Mouse (Mus musculus): ENCODE data around the gene Sap30. TPM values are rescaled to one million over a fixed set of nuclear protein-coding genes. Genes with fewer than 3 reads are reported as not detected.

Sap30 gene
- polyA plus RNA-seq, 1 experiment = 20.5 TPM

DNA sequence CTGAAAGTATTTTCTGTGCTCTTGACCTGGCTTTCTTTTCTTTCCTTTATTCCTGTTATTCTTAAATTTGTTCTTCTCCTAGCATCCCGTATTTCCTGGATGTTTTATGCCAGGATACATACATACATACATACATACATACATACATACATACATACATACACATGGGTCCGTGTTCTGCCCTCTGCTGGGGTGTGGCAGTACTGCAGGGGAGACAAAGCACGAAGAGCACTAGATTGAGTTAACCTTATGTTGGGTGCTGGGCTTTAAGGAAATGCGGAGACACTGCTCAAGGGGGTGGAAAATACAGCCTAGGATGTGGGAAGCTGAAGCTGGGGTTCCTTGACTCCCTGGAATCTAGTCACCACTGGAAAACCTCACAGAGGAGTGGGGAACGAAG is 16.0 kb upstream of the Sap30 start:
- H3K79me2 ChIP-seq (ENCODE audit: control insufficient read depth, insufficient read depth) = no peaks in the 10 kb centered on the region
- H3K27me3 ChIP-seq (ENCODE audit: control insufficient read depth, insufficient read depth, insufficient read length) = no peaks in the 10 kb centered on the region
- no peak for TF ChIP-seq MYOG (IDR thresholded peaks at IDR 0.05; ENCODE audit: control insufficient read depth, extremely low read depth, insufficient read length)
- no peak for TF ChIP-seq MAX (IDR thresholded peaks at IDR 0.05)
- no peak for TF ChIP-seq FOSL1 (IDR thresholded peaks at IDR 0.05; ENCODE audit: insufficient read depth, low read length, poor library complexity, severe bottlenecking)
- TF ChIP-seq CTCF (IDR thresholded peaks at IDR 0.05; ENCODE audit: control insufficient read depth, insufficient read depth, insufficient read length) = no peak
- TF ChIP-seq MYOD1 (IDR thresholded peaks at IDR 0.05; ENCODE audit: control insufficient read depth, insufficient read length, low read depth) = no peak
- TF ChIP-seq USF1 (IDR thresholded peaks at IDR 0.05; ENCODE audit: low read depth) = no peak
- TF ChIP-seq CEBPB (IDR thresholded peaks at IDR 0.05; ENCODE audit: low read depth) = no peak
- H3ac ChIP-seq (ENCODE audit: control insufficient read depth, insufficient read length, low read depth) = no peak overlapping the region
- H3K79me3 ChIP-seq (ENCODE audit: low read depth) = no peaks in the 10 kb centered on the region
- H3K36me3 ChIP-seq (ENCODE audit: control insufficient read depth, insufficient read depth) = no peaks in the 10 kb centered on the region
- H3K4me3 ChIP-seq (ENCODE audit: insufficient read depth, poor library complexity, severe bottlenecking) = no peak overlapping the region

- Histone ChIP-seq H3K36me3 (ENCODE audit: control insufficient read depth, insufficient read depth) (no peaks in the 10 kb centered on the region), H3K4me3 (ENCODE audit: insufficient read depth, poor library complexity, severe bottlenecking) (no peak overlapping the region), H3K79me2 (ENCODE audit: control insufficient read depth, insufficient read depth) (no peaks in the 10 kb centered on the region), H3ac (ENCODE audit: control insufficient read depth, insufficient read length, low read depth) (no peak overlapping the region), H3K27me3 (ENCODE audit: control insufficient read depth, insufficient read depth, insufficient read length) (no peaks in the 10 kb centered on the region), H3K79me3 (ENCODE audit: low read depth) (no peaks in the 10 kb centered on the region)
- TF ChIP-seq MYOD1 (IDR thresholded peaks at IDR 0.05; ENCODE audit: control insufficient read depth, insufficient read length, low read depth) (no peak), MYOG (IDR thresholded peaks at IDR 0.05; ENCODE audit: control insufficient read depth, extremely low read depth, insufficient read length) (no peak), FOSL1 (IDR thresholded peaks at IDR 0.05; ENCODE audit: insufficient read depth, low read length, poor library complexity, severe bottlenecking) (no peak), CEBPB (IDR thresholded peaks at IDR 0.05; ENCODE audit: low read depth) (no peak), USF1 (IDR thresholded peaks at IDR 0.05; ENCODE audit: low read depth) (no peak), CTCF (IDR thresholded peaks at IDR 0.05; ENCODE audit: control insufficient read depth, insufficient read depth, insufficient read length) (no peak), MAX (IDR thresholded peaks at IDR 0.05) (no peak)
Observed at GRCm38 (mm10) chr8:57498847-57499511, 11.3 kb upstream of the Sap30 start.

DNA sequence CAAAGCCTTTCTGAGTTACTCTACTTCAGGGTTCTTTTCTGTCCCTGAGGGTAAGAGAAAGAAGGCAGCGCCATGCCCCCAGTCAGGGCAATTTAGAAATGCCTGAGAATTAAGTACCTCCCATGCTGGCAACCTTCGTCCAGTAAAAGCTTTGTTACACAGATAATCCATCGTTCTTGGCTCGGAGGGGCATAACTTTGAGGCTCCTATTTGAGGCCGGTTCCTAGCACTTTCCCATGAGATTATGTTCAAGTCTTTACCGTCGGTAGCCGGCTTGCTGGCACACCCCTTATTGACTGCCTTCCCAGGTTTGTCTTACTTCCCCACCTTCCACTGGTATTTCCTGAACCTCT is 10.8 kb upstream of the Sap30 start:
- TF ChIP-seq MAX (IDR thresholded peaks at IDR 0.05) = no peak
- no peak for TF ChIP-seq USF1 (IDR thresholded peaks at IDR 0.05; ENCODE audit: low read depth)
- no peak for TF ChIP-seq CEBPB (IDR thresholded peaks at IDR 0.05; ENCODE audit: low read depth)
- no peak for TF ChIP-seq CTCF (IDR thresholded peaks at IDR 0.05; ENCODE audit: control insufficient read depth, insufficient read depth, insufficient read length)
- no peak for TF ChIP-seq MYOG (IDR thresholded peaks at IDR 0.05; ENCODE audit: control insufficient read depth, extremely low read depth, insufficient read length)
- no peak for TF ChIP-seq FOSL1 (IDR thresholded peaks at IDR 0.05; ENCODE audit: insufficient read depth, low read length, poor library complexity, severe bottlenecking)
- TF ChIP-seq MYOD1 (IDR thresholded peaks at IDR 0.05; ENCODE audit: control insufficient read depth, insufficient read length, low read depth) = no peak
- no peaks in the 10 kb centered on the region for H3K36me3 ChIP-seq (ENCODE audit: control insufficient read depth, insufficient read depth)
- no peaks in the 10 kb centered on the region for H3K79me2 ChIP-seq (ENCODE audit: control insufficient read depth, insufficient read depth)
- no peak overlapping the region for H3K4me3 ChIP-seq (ENCODE audit: insufficient read depth, poor library complexity, severe bottlenecking)
- no peak overlapping the region for H3ac ChIP-seq (ENCODE audit: control insufficient read depth, insufficient read length, low read depth)
- no peaks in the 10 kb centered on the region for H3K79me3 ChIP-seq (ENCODE audit: low read depth)
- no peaks in the 10 kb centered on the region for H3K27me3 ChIP-seq (ENCODE audit: control insufficient read depth, insufficient read depth, insufficient read length)

DNA sequence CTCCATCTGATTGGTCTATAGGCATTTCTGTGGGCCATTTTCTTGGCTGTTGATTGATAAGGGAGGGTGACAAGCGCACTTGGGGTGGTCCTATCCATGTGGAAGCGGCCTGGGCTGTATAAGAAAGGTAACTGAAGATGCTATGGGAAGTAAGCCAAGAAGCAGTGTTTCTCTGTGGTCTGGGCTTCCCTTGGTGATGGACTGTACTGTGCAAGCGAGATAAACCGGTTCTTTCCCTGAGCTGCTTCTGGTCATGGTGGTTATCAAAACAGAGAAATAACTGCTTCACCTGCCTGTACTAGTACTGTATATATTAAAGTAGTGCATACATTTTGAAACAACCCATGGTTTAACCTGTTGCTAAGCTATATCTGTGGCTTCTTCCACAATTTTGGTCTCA is 4.2 kb upstream of the Sap30 start:
- Histone ChIP-seq H3K4me3 (ENCODE audit: insufficient read depth, poor library complexity, severe bottlenecking) (no peak overlapping the region), H3K27me3 (ENCODE audit: control insufficient read depth, insufficient read depth, insufficient read length) (no peaks in the 10 kb centered on the region), H3K79me2 (ENCODE audit: control insufficient read depth, insufficient read depth) (peaks cover 6% of the 10 kb centered on the region), H3ac (ENCODE audit: control insufficient read depth, insufficient read length, low read depth) (no peak overlapping the region), H3K79me3 (ENCODE audit: low read depth) (peaks cover 3% of the 10 kb centered on the region), H3K36me3 (ENCODE audit: control insufficient read depth, insufficient read depth) (no peaks in the 10 kb centered on the region)
- no peak for TF ChIP-seq CTCF (IDR thresholded peaks at IDR 0.05; ENCODE audit: control insufficient read depth, insufficient read depth, insufficient read length)
- no peak for TF ChIP-seq MYOG (IDR thresholded peaks at IDR 0.05; ENCODE audit: control insufficient read depth, extremely low read depth, insufficient read length)
- TF ChIP-seq MYOD1 (IDR thresholded peaks at IDR 0.05; ENCODE audit: control insufficient read depth, insufficient read length, low read depth) = no peak
- no peak for TF ChIP-seq MAX (IDR thresholded peaks at IDR 0.05)
- no peak for TF ChIP-seq FOSL1 (IDR thresholded peaks at IDR 0.05; ENCODE audit: insufficient read depth, low read length, poor library complexity, severe bottlenecking)
- TF ChIP-seq CEBPB (IDR thresholded peaks at IDR 0.05; ENCODE audit: low read depth) = no peak
- TF ChIP-seq USF1 (IDR thresholded peaks at IDR 0.05; ENCODE audit: low read depth) = no peak

GRCm38 (mm10) chr8:57489896-57490295 is 2.2 kb upstream of the Sap30 start:
- H3K4me3 ChIP-seq (ENCODE audit: insufficient read depth, poor library complexity, severe bottlenecking) = no peak overlapping the region
- H3K79me2 ChIP-seq (ENCODE audit: control insufficient read depth, insufficient read depth) = peaks cover 19% of the 10 kb centered on the region
- no peak overlapping the region for H3ac ChIP-seq (ENCODE audit: control insufficient read depth, insufficient read length, low read depth)
- H3K79me3 ChIP-seq (ENCODE audit: low read depth) = peaks cover 7% of the 10 kb centered on the region
- H3K27me3 ChIP-seq (ENCODE audit: control insufficient read depth, insufficient read depth, insufficient read length) = no peaks in the 10 kb centered on the region
- peaks cover 7% of the 10 kb centered on the region for H3K36me3 ChIP-seq (ENCODE audit: control insufficient read depth, insufficient read depth)
- TF ChIP-seq MYOD1 (IDR thresholded peaks at IDR 0.05; ENCODE audit: control insufficient read depth, insufficient read length, low read depth) (no peak), FOSL1 (IDR thresholded peaks at IDR 0.05; ENCODE audit: insufficient read depth, low read length, poor library complexity, severe bottlenecking) (no peak), USF1 (IDR thresholded peaks at IDR 0.05; ENCODE audit: low read depth) (no peak), MYOG (IDR thresholded peaks at IDR 0.05; ENCODE audit: control insufficient read depth, extremely low read depth, insufficient read length) (no peak), MAX (IDR thresholded peaks at IDR 0.05) (no peak), CEBPB (IDR thresholded peaks at IDR 0.05; ENCODE audit: low read depth) (no peak), CTCF (IDR thresholded peaks at IDR 0.05; ENCODE audit: control insufficient read depth, insufficient read depth, insufficient read length) (no peak)

All from C2C12 (cell line).